Mouse (Mus musculus) granulocyte monocyte progenitor cell, adult 5-6 weeks (primary cell): ENCODE results near the gene Ttc39b. TPM values are rescaled to one million over a fixed set of nuclear protein-coding genes. Genes with fewer than 3 reads are reported as not detected.

Source experiments
- ATAC-seq: replicated peaks from 2 replicates; pipeline ENCODE4 v1.8.0; 2016; ENCODE audit warnings: mild to moderate bottlenecking, moderate TSS enrichment, inconsistent platforms; ENCODE audit not compliant: poor library complexity, severe bottlenecking
- total RNA-seq, 2 experiments: library from RNA; stranded (forward) in 1 of 2; stranded (reverse) in 1 of 2; fragments of 200-712, 200-1000 nt in 1 of 2; fragments of >200 nt in 1 of 2; fragmentation: Nextera tagmentation in 1 of 2; gene quantifications; 2 replicates each; pipeline ENCODE4 v1.2.3; 2014 to 2017

Ttc39b gene
- total RNA-seq, 2 experiments from 2014 or later: 0.19 to 0.26 TPM

DNA sequence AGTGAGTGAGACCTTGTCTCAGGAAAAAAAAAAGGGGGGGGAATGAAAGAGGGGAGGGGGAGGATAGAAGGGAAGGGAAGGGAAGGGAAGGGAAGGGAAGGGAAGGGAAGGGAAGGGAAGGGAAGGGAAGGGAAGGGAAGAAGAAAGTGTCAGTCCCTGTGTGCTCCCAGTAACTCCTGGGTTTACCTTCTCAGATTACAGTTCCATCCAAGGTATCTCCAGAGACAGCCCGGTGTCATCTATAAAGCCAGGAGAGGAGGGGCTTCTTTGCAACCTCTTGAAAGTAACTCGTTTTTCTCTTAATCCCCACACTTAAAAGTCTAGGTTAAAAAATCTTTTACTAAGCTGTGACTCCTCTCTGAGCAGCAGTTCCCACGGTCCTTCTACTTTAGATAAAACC is 5.3 kb downstream of the Ttc39b start:
- no peak for ATAC-seq

DNA sequence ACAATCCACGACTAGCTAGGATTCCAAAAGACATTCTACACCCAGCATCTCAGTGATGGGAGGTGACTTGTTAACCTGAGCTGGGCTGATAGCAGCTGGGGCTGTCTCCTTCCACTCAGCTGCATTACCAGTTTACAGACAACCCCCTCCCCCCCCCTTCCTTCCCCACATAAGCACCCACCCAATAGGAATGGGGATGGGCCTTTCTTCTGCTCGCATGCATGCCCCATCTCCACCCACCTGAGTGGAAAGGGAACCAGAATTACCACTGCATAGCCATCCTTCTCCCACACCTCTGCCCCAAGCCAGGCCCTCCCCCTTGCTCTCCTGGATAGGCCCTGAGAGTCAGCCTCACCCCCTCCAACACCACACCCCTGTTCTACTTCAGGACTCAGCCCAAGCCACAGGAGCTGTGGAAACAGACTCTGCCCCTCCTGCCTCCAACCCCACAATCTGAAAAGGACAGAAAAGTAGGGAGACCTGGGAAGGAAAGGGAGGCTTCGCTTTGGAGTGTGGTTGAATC is 6.2 kb downstream of the Ttc39b start:
- no peak for ATAC-seq

DNA sequence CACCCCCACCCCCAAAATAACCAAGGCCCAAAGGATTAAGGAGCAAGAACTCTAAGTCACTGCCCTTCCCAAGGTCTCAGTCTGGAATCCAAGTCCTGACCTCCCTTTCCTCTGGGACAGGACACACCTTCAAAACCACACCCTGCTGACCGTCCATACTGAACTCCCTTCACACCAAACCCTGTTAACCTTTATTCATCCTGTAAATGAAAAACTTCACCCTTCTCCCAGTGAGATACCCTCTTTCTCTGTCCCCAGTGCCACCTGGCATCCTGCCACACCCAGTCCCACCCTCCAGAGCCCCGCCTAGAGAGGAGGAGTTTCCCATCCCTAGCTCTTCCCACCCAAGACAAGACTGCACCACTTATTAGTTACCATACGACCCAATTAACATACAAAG is 7.3 kb downstream of the Ttc39b start:
- ATAC-seq: no peak

DNA sequence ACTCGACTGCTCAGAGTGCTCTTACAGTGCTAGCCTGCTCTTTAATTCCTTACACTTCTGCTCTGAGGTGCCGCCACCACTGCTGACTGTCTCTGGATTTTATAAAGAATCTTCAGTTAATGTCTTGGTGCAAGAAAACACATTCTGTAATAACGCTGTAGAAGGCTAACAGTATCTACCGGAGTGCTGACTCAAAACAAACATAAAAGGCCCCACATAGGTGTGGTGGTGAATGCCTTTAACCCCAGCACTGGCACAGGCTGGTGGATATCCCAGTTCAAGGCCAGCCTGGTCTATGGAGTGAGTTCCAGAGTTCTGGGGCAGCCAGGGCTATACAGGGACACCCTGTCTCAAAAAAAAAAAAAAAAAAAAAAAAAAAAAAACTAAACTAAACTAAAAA is 8.1 kb downstream of the Ttc39b start:
- ATAC-seq: no peak

DNA sequence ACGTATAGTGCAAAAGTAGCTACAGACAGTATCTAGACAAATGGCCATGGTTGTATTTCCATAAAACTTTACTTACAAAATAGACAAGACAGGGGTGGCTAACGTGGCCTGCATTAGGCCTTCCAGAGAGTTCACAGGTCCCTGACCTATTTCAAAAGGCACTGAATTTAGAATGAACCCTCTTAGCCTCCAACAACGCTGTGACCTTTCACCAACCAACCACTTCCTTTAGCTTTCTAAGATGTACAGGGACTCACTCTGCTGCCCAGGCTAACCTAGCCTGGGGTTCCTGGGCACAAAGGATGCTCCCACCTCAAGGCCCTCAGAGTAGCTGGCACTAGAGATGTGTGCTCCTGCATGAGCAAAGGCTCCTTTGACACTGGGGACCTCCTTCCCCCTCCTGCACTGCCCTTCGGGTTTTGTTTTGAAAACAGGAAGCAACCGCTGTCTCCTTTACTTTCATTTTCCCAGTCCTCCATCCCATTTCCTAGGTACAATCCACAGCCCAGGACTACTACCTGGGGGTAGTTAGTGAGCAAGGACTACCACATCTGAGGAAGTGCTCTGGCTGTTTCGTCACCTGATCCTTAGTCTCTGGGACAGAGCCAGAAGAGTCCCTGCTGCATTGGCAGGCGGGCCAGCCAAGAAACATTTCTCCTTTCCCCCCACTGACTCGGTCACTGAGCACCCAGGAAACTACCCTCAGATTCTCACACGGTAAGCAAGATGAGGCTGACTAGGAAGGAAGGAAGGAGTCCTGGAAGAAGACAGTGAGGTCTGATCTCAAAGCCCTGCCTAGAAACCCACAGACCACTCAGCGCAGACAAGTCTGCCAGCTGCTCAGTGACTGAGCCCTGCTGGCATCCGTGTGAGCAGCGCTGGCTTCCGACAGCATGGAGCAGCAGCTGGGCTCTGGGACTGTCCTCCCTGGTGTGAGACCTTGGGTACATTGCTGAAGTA is 8.9 kb downstream of the Ttc39b start:
- peak; percentile 76 for ATAC-seq

DNA sequence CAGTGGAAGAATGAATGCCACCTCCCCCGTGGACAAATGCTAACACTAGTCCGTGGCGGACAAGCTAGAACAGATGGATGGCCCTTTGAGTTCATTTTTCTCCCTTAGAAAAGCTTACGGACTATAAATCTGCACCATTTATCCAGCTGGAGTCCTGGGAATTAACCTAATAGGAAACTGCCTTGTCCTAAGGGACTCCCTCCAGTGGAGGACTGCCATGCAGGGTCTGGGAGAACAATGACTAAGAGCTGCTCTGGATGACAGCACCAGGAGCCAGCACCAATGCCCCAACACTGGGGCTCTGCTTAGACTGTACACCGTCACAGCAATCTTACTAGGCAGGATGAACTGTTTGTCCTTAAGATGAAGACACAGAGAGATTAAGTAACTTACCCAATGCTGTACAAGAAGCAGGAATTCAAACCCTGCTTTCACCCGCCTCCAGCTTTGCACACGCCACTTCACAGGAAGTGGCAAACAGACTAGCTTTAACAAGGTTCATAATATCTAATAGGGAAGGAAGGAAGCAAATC is 9.7 kb downstream of the Ttc39b start:
- peak; percentile 40 for ATAC-seq

DNA sequence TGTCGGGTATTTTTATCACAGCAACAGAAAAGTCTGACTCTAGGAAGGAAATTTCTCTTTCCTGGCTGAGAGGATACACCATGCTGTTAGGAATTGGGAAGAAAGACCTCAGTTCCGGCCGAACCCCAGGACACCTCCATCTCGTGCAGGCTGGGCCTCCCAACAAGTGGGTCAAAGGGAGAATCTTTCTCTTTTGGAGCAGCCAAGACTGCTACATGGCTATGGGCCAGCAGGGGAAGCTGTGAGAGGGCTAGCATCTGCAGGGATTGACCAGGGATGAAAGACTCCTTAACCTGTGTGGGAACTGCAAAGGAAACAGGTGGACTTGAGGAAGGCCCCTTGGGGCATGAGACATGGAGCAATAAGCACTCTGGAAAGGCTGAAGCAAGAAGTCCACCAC is 11.7 kb downstream of the Ttc39b start:
- ATAC-seq: no peak

DNA sequence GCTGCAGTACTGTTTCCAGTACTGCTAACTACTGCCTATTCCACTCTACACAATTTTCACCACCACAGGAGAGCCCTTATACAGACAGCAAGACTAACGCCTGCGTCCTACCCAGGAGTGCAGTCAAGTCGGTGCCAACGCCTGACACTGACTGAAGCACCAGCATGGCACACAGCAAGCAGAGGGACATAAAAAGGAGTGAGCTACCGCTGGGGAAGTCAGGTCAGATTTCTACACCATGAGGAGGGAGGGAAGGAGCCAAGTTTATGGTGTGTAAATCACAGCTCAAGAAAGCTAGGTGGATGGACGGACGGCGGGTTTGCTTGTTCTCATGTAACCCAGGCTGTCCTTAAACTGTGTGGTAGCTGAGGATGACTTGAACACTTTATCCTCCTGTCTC is 12.6 kb downstream of the Ttc39b start:
- ATAC-seq: no peak

DNA sequence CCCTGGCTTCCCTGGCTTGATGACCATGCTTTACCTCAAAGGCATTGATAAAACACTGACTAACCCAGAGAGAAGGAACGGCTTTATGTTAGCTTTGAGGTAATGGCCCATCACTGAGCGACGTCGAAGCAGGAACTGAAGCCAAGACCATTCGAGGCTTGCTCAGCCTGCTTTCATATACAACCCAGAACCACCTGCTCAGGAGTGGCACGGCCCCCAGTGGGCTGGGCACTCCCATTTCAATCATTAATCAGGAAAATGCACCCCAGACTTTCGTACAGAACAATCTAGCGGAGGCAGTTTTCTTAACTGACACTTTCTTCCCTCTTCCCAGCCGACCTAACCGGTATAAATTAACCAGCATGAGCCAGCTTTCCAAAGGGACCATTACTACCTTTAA is 13.1 kb downstream of the Ttc39b start:
- no peak for ATAC-seq

DNA sequence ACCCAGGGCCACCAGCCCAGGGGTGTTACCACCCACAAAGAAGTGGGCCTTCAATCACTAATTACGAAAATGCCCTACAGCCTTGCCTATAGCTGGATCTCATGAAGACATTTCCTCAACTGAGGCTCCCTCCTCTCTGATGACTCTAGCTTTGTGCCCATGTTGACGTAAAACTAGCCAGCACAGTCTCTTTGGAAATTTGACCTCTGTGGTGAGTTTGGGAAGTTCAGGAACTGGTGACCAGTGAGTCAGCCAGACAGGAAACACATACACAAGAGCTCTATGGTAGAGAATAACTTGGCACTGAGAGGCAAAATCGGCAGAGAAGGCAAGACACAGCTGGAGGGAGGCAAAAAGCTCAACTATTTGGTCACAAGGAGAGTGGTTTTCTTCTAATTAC is 15.1 kb downstream of the Ttc39b start:
- ATAC-seq: peak; percentile 51

DNA sequence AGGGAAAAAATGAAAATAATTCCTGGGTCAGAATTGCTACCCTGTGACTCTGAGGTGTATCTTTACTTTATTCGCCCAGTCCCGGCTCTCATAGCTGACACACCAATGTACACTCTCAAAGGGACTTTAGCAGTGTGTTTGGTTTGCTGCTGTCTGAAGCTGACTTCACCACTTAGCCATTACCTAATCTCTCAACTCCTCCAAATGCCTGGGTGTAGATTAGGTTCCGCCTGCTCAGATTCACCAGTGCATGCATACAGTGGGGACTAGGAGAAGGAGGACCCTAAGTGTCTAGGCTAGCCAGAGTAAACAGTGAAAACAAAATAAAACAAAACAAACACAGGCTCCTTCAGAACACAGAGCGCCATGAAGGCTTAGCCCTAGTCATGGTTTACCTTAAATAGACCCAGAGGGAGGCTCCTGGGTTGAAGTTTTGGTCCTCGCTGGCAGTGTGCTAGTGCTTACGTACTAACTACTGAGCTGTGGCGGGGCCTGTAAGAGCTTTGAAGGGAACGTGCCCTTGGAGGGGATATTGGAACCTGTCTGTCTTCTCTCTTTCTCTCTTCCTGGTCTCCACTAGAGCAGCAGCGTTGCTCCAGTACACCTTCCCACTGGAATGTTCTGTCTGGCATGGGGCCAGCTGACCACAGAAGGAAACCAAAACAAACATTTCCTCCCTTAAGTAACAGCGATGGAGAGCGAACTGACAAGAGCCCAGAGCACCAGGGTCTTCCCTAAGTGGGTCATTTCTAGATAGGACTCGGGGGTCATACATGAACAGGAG is 16.2 kb downstream of the Ttc39b start:
- ATAC-seq: no peak

DNA sequence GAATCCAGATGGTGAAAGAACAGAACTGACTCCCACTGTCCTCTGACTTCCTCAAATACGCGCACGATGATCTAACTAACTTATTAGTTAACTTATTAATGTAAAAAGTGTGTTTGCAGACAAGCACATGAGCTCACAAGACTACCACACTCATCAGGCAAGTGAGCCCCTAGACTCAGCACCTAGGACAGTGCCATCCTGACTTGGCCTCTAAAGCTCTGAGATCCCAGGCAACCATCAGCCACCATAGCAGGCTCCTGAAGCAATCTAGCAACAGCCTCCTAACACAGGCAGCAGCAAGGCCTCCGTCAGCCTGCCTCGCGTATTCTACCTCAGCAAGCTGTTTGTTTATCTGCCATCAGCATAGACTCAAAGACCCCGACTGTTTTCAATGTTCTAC is 17.2 kb downstream of the Ttc39b start:
- ATAC-seq: peak; percentile 29

DNA sequence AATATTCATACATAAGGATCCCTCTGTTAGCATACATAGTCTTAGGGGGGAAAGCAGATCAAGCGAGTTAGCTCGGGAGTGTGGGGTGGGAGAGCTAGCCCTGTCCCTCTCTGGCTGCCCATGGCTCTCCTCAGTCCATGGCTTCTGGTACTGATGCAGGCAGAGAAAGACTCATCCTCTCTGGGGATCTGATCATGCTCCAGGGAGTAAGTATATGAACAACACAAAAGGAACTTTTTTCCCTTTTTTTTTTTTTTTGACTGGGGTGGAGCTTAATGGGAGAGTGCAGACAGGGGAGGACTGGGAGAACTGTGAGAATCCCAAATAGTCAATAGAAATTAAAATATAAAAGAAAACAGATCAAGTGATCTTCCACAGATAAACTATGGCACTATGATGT is 19.0 kb downstream of the Ttc39b start:
- no peak for ATAC-seq

DNA sequence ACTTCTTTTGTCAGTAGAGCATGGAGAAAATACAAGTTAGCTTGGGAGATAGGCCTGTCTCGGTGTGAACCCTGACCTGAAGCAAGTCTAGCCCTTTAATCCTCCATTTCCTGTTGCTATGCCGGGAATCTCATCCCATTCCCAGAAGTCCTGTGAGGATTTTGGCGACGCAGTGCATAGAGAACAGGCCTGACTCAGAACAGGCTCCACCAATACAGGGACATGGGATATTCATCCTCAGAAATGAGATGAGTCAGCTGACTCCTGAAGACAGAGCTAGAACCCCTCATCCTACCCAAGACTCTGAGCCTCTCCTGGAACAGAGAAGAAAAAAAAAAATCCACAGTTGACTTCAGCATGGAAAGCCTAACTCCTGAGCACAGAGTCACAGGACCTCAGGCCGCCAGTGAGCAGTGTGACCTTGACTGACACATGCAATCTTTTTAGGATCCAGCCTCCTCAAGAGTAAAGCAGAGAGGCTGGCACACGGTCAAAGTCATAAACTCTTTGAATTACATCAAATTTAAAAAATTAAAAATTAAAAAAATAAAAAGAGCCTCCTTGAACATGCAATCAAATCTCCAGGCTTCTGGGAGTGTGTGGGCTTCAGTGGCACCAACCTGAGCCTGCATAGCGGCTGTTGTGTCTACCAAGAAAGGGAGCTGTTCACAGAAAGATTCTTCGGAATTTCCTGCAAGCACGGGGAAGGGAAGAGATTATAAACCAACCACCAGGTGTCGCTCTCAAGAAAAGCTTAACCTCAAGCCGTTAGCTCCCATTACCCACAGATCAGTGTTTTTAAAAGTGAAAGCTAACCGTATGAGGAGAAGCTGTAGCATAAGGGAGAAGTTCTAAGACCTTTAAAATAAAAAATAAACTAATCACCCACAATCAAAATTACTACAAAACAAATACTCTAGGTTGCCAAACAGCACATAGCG is 20.9 kb downstream of the Ttc39b start:
- peak; percentile 89 for ATAC-seq

DNA sequence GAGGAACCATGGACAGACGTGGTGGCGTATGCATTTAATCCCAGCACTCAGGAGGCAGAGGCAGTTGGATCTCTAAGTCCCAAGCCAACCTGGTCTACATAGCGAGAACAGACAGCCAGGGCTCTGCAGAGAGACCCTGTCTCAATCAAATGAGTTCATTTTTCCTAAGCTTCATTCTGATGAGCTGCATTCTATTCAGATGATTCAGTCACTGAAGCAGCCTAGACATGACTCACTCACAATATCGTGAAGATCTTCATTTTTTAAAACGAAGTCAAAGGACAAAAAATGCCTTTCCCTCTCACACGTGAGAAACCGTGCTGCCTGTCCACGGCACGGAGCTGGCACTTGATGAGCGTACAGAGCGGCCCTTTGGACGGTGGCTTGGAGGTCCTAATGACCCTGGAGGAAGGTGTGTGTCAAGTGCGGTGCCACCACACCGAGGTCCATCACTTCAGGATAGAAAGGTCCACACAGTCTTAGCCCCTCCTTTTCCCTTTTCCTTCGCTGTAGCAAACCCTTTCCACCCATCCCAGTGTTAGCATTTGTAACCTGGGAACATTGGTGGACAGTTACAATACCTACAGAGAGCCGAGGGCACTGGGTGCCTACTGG is 21.8 kb downstream of the Ttc39b start:
- no peak for ATAC-seq

DNA sequence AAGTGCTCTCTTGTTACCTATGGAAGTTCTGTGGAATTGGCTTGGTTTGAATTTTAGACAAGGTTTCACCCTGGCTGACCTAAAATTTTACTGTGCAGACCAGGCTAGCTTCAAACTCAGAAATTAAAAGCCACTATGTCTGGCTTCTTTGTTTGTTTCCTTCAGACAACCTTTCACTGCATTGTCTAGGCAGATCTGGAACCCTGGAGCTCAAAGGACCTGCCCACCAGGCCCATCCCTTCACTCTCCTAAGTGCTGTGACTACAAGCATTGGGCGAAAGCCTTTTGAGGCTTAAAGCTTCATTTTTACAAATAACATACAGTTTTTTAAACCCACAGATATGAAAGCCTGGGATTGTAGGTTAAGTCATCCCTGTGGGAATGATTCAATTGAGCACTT is 22.3 kb downstream of the Ttc39b start:
- no peak for ATAC-seq

DNA sequence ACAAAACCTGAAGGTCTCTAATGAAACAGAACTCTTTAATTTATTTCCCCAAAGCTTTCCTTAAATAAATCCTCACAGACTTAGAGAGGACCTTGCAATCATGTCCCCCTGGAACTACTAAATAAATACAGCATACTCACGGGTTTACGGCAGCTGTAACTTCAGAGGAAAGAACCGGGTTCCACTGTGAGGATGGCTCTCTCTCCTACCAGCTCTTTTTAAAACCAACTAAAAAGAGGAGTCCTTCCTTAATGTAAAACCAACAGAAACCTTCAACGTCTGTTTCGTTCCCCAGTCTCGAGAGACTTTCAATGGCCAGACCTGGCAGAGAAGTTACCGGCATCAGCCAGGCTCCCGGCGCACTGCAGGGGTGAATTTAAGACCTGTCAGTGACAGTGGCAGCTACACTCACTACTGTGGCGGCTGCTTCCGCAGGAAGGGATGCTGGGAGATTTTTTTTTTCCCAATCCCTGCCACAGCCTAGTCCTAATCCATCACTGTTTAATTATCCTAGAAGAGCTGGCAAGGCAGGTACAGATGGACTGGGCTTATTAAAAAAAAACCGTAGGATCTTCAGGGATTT is 39.2 kb downstream of the Ttc39b start:
- no peak for ATAC-seq

DNA sequence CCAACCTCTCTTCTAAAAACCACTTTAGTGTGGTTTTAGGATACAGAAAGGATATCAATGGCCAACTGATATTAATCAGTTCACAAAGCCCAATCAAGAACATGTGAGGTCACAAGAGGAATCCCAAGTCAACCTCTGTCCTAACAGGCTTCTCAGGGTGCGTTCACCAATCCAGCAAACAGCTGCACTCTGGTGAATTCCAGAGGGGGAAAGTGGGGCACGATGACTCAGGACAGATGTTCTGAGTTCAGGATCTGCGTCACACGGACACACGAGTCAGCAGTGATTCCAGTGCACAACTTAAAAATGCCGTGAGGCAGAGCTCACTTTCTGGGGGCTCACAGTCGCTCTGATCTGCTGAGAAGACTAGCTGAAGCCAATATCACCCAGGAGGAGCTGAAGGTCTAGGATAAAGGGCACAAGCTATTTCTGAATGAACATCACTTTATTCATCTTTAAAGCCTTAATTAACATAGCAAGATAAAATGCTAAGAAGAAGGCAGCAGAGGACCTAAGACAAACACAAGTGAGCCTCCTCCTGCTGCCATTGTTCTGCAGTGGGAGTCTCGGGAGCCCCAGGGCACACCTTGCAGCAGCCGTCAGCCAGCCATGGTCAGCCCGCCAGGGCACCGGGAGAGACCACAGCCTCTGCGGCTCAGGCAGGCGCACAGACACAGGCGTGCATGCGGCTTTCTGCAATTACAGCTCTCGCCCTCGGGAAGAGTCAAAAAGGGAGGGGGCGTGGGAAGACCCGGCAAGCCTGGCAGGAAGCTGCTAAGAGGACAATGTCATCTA is 39.9 kb downstream of the Ttc39b start:
- ATAC-seq: peak; percentile 48; the same call in 1 of the 2 replicates
